Mouse (Mus musculus): ENCODE measurements around the gene Taf12. TPM values are rescaled to one million over a fixed set of nuclear protein-coding genes. Genes with fewer than 3 reads are reported as not detected.
"Not testable (repeated sequence)": the region's sequence is repeated elsewhere in the genome, so short reads cannot be mapped to it uniquely, and the experiment has no call there.

Taf12 gene
- polyA plus RNA-seq, 1 experiment from 2014 or later: 46.6 TPM

GRCm38 (mm10) chr4:132303484-132303883 lies 29.3 kb downstream of the Taf12 start:
- H3K9me3 ChIP-seq (ENCODE audit: control insufficient read depth, low read length); H3K27me3 ChIP-seq (ENCODE audit: control insufficient read depth, insufficient read depth, low read length); ATAC-seq (ENCODE audit: low FRiP score, low TSS enrichment); H3K4me1 ChIP-seq (ENCODE audit: control insufficient read depth, insufficient read depth, low read length); H3K27ac ChIP-seq (ENCODE audit: low read depth, low read length); H3K36me3 ChIP-seq (ENCODE audit: control insufficient read depth, insufficient read depth, low read length): not testable (repeated sequence)
- 41% methylated on average over 6 of the region's 6 CpGs for WGBS
- Histone ChIP-seq H3K9ac (ENCODE audit: low read depth, low read length) (peak overlapping the region; percentile 62), H3K4me3 (ENCODE audit: low read length) (peak overlapping the region; percentile 48), H3K4me2 (replicated peaks; ENCODE audit: low read depth, low read length) (peak overlapping the region; percentile 67)

- Histone ChIP-seq H3K9ac (ENCODE audit: low read depth, low read length) (no peak overlapping the region), H3K9me3 (ENCODE audit: control insufficient read depth, low read length) (no peaks in the 10 kb centered on the region), H3K36me3 (ENCODE audit: control insufficient read depth, insufficient read depth, low read length) (peaks cover 9% of the 10 kb centered on the region), H3K4me1 (ENCODE audit: control insufficient read depth, insufficient read depth, low read length) (peaks cover 8% of the 10 kb centered on the region; the same call in 1 of the 2 replicates), H3K27me3 (ENCODE audit: control insufficient read depth, insufficient read depth, low read length) (no peaks in the 10 kb centered on the region), H3K4me2 (replicated peaks; ENCODE audit: low read depth, low read length) (no peak overlapping the region), H3K4me3 (ENCODE audit: low read length) (no peak overlapping the region), H3K27ac (ENCODE audit: low read depth, low read length) (no peak overlapping the region)
- WGBS: 87% methylated on average over 8 of the region's 8 CpGs
- no peak for ATAC-seq (ENCODE audit: low FRiP score, low TSS enrichment)
Measured at GRCm38 (mm10) chr4:132305276-132305675, 31.1 kb downstream of the Taf12 start.

- no peak overlapping the region for H3K4me3 ChIP-seq (ENCODE audit: low read length)
- H3K27me3 ChIP-seq (ENCODE audit: control insufficient read depth, insufficient read depth, low read length): no peaks in the 10 kb centered on the region
- peaks cover 8% of the 10 kb centered on the region; the same call in 1 of the 2 replicates for H3K4me1 ChIP-seq (ENCODE audit: control insufficient read depth, insufficient read depth, low read length)
- no peak overlapping the region for H3K4me2 ChIP-seq (replicated peaks; ENCODE audit: low read depth, low read length)
- no peak overlapping the region for H3K27ac ChIP-seq (ENCODE audit: low read depth, low read length)
- no peak overlapping the region for H3K9ac ChIP-seq (ENCODE audit: low read depth, low read length)
- peaks cover 16% of the 10 kb centered on the region for H3K36me3 ChIP-seq (ENCODE audit: control insufficient read depth, insufficient read depth, low read length)
- H3K9me3 ChIP-seq (ENCODE audit: control insufficient read depth, low read length): no peaks in the 10 kb centered on the region
- WGBS: 77% methylated on average over 6 of the region's 6 CpGs
- ATAC-seq (ENCODE audit: low FRiP score, low TSS enrichment): no peak
Measured at GRCm38 (mm10) chr4:132306004-132306403, 31.8 kb downstream of the Taf12 start.

GRCm38 (mm10) chr4:132308437-132309139 lies 34.4 kb downstream of the Taf12 start:
- H3K27me3 ChIP-seq (ENCODE audit: control insufficient read depth, insufficient read depth, low read length): no peaks in the 10 kb centered on the region
- no peaks in the 10 kb centered on the region for H3K9me3 ChIP-seq (ENCODE audit: control insufficient read depth, low read length)
- 0 out of 2 replicates have a peak, but pooled peaks cover 4% of the 10 kb centered on the region for H3K4me1 ChIP-seq (ENCODE audit: control insufficient read depth, insufficient read depth, low read length)
- peak overlapping the region; percentile 76 for H3K4me3 ChIP-seq (ENCODE audit: low read length)
- peak overlapping the region; percentile 90 for H3K9ac ChIP-seq (ENCODE audit: low read depth, low read length)
- H3K36me3 ChIP-seq (ENCODE audit: control insufficient read depth, insufficient read depth, low read length): peaks cover 25% of the 10 kb centered on the region
- ATAC-seq (ENCODE audit: low FRiP score, low TSS enrichment): peak; percentile 89
- peak overlapping the region; percentile 85 for H3K27ac ChIP-seq (ENCODE audit: low read depth, low read length)
- peak overlapping the region; percentile 94 for H3K4me2 ChIP-seq (replicated peaks; ENCODE audit: low read depth, low read length)
- under 1% methylated on average over 41 of the region's 41 CpGs for WGBS

- Histone ChIP-seq H3K9ac (ENCODE audit: low read depth, low read length) (peak overlapping the region; percentile 90), H3K9me3 (ENCODE audit: control insufficient read depth, low read length) (no peaks in the 10 kb centered on the region), H3K27ac (ENCODE audit: low read depth, low read length) (peak overlapping the region; percentile 85), H3K4me2 (replicated peaks; ENCODE audit: low read depth, low read length) (peak overlapping the region; percentile 94), H3K36me3 (ENCODE audit: control insufficient read depth, insufficient read depth, low read length) (peaks cover 31% of the 10 kb centered on the region), H3K4me1 (ENCODE audit: control insufficient read depth, insufficient read depth, low read length) (0 out of 2 replicates have a peak, but pooled peaks cover 4% of the 10 kb centered on the region), H3K4me3 (ENCODE audit: low read length) (peak overlapping the region; percentile 76), H3K27me3 (ENCODE audit: control insufficient read depth, insufficient read depth, low read length) (no peaks in the 10 kb centered on the region)
- WGBS: under 1% methylated on average over 15 of the region's 15 CpGs
- no peak for ATAC-seq (ENCODE audit: low FRiP score, low TSS enrichment)
Measured at GRCm38 (mm10) chr4:132309140-132309848, 35.1 kb downstream of the Taf12 start.

- 23% methylated on average over 10 of the region's 10 CpGs for WGBS
- Histone ChIP-seq H3K4me3 (ENCODE audit: low read length) (peak overlapping the region; percentile 76), H3K9ac (ENCODE audit: low read depth, low read length) (peak overlapping the region; percentile 90), H3K9me3 (ENCODE audit: control insufficient read depth, low read length) (no peaks in the 10 kb centered on the region), H3K36me3 (ENCODE audit: control insufficient read depth, insufficient read depth, low read length) (peaks cover 32% of the 10 kb centered on the region), H3K4me2 (replicated peaks; ENCODE audit: low read depth, low read length) (peak overlapping the region; percentile 94), H3K4me1 (ENCODE audit: control insufficient read depth, insufficient read depth, low read length) (0 out of 2 replicates have a peak, but pooled peaks cover 4% of the 10 kb centered on the region), H3K27me3 (ENCODE audit: control insufficient read depth, insufficient read depth, low read length) (no peaks in the 10 kb centered on the region), H3K27ac (ENCODE audit: low read depth, low read length) (peak overlapping the region; percentile 85; the same call in 1 of the 2 replicates)
- peak; percentile 38; the same call in 1 of the 2 replicates for ATAC-seq (ENCODE audit: low FRiP score, low TSS enrichment)
Measured at GRCm38 (mm10) chr4:132309849-132310472, 35.8 kb downstream of the Taf12 start.

GRCm38 (mm10) chr4:132311209-132311608 lies 37.0 kb downstream of the Taf12 start:
- Histone ChIP-seq H3K36me3 (ENCODE audit: control insufficient read depth, insufficient read depth, low read length) (peaks cover 39% of the 10 kb centered on the region), H3K27me3 (ENCODE audit: control insufficient read depth, insufficient read depth, low read length) (no peaks in the 10 kb centered on the region), H3K9me3 (ENCODE audit: control insufficient read depth, low read length) (no peaks in the 10 kb centered on the region), H3K27ac (ENCODE audit: low read depth, low read length) (no peak overlapping the region), H3K4me2 (replicated peaks; ENCODE audit: low read depth, low read length) (no peak overlapping the region), H3K4me1 (ENCODE audit: control insufficient read depth, insufficient read depth, low read length) (0 out of 2 replicates have a peak, but pooled peaks cover 4% of the 10 kb centered on the region), H3K4me3 (ENCODE audit: low read length) (no peak overlapping the region), H3K9ac (ENCODE audit: low read depth, low read length) (no peak overlapping the region)
- WGBS: 56% methylated on average over 1 of the region's 1 CpGs
- no peak for ATAC-seq (ENCODE audit: low FRiP score, low TSS enrichment)

- Histone ChIP-seq H3K27ac (ENCODE audit: low read depth, low read length) (no peak overlapping the region), H3K36me3 (ENCODE audit: control insufficient read depth, insufficient read depth, low read length) (peaks cover 44% of the 10 kb centered on the region), H3K4me2 (replicated peaks; ENCODE audit: low read depth, low read length) (no peak overlapping the region), H3K4me3 (ENCODE audit: low read length) (no peak overlapping the region), H3K27me3 (ENCODE audit: control insufficient read depth, insufficient read depth, low read length) (no peaks in the 10 kb centered on the region), H3K4me1 (ENCODE audit: control insufficient read depth, insufficient read depth, low read length) (0 out of 2 replicates have a peak, but pooled peaks cover 4% of the 10 kb centered on the region), H3K9ac (ENCODE audit: low read depth, low read length) (no peak overlapping the region), H3K9me3 (ENCODE audit: control insufficient read depth, low read length) (no peaks in the 10 kb centered on the region)
- WGBS: 55% methylated on average over 3 of the region's 3 CpGs
- no peak for ATAC-seq (ENCODE audit: low FRiP score, low TSS enrichment)
Measured at GRCm38 (mm10) chr4:132311801-132312200, 37.6 kb downstream of the Taf12 start.
